Mouse (Mus musculus) common myeloid progenitor, adult 5-6 weeks (primary cell): Measurements from ENCODE around the gene Ermp1. TPM values are rescaled to one million over a fixed set of nuclear protein-coding genes. Genes with fewer than 3 reads are reported as not detected.

Source experiments
- ATAC-seq: replicated peaks from 2 replicates; pipeline ENCODE4 v1.8.0; 2016; ENCODE audit warnings: low read depth, mild to moderate bottlenecking, moderate TSS enrichment, inconsistent platforms; ENCODE audit not compliant: poor library complexity, severe bottlenecking
- total RNA-seq: library from RNA; stranded (forward); fragments of 200-1000, 187-1606 nt; gene quantifications from 2 replicates; pipeline ENCODE4 v1.2.3, GENCODE M21; 2017

Gene Ermp1
- 41.8 and 45.8 TPM in 2 replicates for total RNA-seq

DNA sequence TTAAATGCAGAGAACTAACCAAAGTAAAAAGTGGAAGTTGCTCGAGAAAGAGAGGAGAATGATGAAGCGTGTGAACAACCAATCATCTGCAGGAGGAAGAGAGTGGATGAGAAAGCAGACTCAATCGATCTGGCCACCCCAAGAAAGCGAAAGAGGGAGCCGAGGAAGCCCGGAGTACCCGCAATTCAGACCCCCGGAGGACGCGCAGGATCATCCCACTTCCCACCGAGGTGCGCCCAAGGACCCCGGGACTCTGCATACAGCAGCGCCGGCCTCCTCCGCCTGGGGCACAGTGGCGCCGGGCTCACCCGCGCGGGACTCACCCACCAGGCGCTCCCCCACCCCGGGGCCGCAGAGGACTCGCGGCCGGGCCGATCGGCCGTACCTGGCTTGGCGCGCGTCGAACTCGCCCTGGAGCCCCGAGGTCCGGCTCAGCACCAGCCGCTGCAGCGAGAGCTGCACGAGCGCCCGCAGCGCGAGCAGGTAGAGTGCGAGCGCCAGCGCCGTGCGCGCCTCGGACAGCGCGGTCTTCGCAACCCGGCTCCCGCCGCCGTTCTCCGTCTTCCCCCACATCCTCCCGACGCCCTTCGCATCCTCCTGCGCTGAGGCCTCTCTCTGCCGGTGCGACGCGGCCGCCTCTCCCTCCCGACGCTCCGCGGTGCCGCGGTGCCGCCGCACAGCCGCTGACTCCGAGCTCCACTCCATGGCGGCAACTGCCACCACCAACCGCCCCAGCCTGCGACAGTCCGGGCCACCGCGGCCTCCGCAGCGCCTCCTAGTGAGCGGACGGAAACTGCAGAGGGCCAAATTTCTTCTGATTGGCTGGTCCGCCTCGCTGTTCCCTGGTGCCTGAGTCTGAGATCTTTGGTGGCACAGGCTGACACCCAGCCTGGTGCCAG lies at the start of gene Ermp1:
Ermp1 (minus strand) TSS at position 765 of the 899 bp plus-strand sequence.
- peak; percentile 98 for ATAC-seq

DNA sequence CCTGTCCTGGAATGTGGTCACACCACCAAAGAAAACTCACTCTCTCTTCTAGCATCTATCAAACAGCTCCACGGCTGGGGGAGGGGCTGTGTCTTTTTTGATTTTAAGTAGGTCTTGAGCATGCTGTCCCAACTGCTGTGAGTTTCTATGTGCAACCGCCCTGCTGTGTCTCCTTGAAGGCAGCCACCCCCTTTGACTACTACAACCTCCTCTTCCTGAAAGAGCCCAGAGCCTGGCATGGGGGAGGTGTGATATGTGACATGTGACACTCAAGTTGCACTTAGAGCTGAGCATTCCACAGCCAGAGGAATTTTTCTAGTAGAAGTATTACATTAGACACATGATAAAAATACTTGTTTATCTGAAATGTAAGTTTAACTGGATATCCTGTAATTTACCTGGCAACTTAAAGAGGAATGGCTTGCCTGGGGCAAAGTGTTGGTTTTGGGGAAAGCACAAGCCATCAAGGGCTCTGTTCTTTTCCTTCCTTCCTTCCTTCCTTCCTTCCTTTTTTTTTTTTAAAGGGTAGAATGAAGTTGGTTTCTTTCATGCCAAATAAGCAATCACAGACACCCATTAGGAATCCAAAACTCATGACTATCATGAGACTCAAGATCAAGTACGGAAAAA lies 49.1 kb upstream of the Ermp1 start, which contains the start of gene Mlana:
Mlana (plus strand) TSS at position 580 of the 630 bp plus-strand sequence.
- no peak for ATAC-seq

DNA sequence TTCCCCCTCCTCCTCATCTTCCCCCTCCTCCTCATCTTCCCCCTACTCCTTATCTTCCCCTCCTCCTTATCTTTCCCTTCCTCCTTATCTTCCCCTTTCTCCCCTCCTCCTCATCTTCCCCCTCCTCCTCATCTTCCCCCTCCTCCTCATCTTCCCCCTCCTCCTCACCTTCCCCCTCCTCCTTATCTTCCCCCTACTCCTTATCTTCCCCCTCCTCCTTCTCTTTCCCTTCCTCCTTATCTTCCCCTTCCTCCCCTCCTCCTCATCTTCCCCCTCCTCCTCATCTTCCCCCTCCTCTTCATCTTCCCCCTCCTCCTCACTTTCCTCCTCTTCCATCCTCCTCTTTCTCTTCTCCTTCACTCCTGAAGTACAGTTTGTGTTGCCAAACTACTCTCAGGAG lies 48.6 kb upstream of the Ermp1 start:
- ATAC-seq = no peak

DNA sequence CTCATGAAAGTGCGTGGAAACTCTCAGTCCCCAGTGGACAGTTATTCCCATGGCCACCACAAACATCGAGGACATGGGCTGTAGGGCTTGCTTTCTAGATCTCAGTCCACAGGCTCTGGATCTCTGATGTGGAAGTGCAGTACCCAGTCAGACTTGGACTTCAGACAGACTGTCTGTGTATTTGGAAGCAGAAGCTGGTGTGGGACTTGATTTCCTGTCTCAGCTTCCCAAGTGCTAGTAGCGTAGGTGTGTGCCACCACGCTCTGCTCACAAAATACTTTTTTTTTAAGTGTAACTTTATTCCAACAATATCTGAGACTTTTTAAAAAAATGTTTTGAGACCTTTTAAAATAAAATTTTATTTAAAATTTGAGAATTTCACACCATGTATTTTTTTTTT lies 48.1 kb upstream of the Ermp1 start:
- ATAC-seq = no peak

DNA sequence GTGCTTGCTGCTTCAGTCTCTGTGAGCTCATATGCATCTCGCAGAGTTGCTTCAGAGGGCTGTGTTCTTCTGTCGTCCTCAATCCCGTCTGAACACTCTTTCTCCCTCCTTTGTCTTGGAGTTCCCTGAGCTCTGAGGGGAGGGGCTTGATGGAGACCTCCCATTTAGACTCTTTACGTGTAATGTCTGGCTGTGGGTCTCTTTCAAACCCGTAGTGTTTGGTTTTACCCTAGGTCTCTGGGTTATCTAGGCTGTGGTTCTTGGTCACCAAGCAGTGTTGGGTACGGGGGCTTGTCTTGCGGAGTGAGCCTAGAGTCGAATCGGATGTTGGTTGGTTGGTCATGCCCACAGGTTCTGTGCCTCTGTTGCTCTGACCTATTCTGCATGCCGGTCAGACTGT lies 46.9 kb upstream of the Ermp1 start:
- ATAC-seq = no peak

DNA sequence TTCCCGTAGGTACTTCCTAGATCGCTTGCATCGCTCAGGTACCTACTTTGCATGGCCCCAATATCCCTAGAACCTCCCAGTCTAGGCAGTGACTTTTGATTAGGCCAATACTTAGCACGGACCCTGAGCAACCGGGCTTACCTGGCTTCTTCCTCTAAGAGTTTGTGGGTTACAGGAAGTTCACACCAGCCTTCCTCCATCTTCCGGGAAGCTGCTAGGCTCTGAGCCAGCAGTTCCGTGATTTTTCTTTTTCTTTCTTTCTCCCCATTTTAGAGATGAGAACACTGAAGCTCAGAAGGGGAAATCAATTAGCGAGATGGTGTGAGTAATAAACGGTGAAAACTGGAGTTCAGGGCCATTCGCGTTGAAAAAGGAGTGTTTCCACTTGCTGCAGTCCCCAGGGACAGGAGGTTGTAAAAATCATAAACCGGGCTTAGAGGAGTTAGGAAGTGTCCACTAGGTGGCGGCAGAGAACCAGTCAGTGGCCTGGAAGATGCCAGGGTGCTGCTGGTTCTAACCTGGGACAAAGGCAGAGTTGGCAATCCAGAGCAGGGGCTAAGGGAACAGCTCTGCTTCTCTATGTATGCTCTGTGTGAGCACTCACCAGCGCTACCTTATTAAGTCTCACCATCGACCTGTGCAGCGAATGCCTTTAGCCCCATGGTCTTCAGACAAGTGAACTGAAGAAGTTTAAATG lies 35.8 kb upstream of the Ermp1 start:
- peak; percentile 79 for ATAC-seq

DNA sequence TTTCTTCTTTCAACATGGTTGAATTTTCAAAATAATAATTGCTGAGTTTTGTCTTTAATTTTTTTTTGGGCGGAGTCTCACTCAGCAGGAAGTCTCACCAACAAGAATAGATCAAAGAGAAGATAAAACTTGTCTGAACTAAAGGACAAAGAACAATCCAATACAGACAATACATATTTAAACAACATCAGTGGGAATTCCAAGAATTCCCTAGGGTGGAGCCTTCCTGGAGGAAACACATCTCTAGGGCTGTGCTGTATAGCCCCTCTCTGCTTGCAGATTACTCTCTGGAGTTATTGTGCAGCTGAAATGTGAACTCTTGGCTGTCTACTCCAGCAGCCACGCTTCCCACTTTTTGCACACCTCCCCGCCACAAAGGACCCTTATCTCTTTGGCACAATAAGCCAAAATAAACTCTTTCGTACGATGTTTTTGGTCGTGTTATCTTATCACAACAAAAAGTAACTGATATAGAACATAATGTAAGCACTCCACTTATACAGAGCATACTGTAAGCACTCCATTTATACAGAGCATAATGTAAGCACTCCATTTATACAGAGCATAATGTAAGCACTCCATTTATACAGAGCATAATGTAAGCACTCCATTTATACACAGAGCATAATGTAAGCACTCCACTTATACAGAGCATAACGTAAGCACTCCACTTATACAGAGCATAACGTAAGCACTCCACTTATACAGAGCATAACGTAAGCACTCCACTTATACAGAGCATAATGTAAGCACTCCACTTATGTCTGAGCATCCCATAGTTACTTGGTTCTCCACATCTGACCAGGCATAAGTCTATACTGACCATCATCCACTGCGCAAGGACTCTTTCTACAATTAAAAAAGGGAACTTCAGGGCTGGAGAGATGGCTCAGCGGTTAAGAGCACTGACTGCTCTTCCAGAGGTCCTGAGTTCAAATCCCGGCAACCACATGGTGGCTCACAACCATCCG lies 32.3 kb upstream of the Ermp1 start:
- ATAC-seq = no peak

DNA sequence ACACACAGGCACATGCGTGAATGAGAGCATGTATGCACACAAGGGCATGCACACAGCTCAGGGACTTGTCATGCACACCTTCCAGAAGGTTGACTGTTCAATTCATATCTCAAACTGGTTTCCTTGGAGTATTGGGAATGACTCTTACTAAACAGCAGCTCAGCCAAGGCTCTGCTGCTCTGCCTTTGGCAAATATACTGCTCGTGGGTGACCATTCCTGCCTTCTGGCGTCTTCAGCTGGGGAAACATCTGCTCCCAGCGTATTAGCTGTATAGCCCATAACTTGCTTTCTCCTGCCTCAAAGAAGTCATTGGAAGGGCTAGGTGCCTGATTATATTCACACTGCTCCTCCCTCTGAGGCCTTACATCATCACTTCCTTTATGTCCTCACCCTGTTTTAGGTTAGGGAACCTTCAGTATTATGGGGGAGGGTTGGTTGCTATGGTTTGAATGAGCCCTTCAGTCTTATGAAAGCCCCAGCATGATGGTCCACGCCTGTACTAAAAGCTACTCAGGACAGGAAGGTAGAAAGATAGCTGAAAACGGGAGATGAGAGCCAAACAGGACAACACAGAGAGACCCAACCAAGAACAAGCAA lies 30.1 kb upstream of the Ermp1 start:
- peak; percentile 29; the same call in 1 of the 2 replicates for ATAC-seq

DNA sequence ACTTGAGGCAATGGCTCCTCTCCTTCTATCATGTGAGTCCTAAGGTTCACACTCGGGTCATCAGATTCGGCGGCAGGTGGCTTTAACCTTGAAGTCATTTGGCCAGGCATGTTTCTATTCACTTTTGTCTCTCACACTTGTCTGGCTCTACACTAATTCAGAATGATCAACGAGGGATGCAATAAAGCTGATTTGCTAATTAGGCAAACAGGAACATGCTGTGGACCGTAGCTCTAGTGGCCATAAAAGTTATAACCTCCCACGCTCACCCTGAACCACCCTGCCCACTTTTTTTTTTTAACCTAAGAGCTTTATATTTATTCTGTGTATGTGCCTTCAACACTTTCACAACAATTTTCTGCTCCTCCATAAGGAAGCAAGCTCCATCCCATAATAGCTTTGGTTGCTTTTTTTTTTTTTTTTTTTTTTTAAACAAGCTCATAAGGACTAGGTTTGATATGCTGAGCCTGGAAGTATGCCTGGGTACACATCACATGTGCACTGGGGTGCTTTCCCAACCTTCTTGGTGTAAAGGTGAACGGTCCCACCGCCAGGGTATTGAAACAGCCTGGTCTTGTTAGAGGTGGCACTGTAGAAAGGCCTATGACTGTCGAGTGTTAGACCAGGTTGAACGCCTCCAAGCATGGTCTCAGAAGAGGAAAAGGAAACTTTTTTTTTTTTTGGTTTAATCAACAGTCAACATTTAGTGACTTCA lies 28.4 kb upstream of the Ermp1 start:
- ATAC-seq = no peak

DNA sequence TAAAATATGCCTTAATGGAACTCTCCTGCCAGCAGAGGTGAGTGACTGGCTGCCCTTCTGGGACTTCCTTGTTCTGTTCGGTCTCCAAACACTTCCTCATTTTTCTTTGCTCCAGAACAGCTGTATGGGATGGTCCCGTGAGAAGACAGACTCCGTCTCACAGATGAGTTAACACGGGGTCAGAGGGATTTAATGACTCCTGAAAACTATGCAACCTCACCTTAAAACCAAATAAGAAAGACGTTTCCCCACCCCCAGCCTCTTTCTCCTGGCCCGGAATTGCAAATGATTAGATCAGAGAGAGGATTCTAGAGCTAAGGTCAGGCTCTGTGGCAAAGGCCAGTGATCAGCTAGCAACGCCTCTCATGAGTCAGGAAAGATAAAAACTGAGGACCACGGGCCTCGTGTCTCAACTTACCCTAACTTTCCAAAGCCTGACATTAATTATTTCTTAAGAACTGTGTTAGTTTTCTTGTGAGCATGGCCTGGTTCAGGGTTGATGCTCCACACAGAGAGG lies 27.4 kb upstream of the Ermp1 start:
- peak; percentile 78 for ATAC-seq

DNA sequence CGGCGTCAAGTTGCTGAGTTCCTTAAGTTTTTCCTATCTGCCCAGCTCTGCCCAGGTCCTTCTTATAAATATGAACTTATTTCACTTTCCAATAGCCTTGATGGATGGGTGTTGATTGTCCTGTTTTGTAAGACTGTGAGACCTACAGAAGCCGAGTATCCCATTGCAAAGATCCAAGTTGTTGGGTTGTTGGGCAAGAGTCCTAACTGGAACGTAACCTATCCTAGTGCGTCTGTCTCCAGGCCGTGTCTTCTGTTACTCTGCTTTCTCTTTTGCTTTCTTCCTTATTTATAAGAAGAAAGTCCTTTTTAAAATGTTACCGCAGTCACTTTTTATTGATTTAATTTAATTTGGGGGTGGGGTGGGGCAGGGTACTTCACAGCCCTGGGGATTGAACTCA lies 26.7 kb upstream of the Ermp1 start:
- no peak for ATAC-seq

DNA sequence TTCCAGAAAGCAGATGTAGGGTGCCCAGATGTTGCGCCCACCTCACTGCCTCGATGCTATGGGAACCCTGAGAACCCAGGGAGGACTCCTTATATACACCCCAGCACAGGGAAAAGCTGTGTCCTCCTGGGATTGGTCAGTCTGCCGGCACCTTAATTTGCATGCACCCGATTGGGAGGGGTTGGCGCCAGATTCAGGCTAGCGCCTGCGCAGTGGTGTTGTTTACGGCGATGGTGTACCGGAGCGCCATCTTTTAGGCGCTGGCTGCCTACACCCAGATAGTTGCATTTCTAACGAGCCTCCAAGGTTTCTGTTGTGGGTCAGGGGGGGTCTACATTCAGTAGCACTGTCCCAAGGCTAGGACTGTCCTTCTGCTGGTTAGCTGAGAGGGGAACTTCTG lies 24.4 kb upstream of the Ermp1 start:
- ATAC-seq = no peak

DNA sequence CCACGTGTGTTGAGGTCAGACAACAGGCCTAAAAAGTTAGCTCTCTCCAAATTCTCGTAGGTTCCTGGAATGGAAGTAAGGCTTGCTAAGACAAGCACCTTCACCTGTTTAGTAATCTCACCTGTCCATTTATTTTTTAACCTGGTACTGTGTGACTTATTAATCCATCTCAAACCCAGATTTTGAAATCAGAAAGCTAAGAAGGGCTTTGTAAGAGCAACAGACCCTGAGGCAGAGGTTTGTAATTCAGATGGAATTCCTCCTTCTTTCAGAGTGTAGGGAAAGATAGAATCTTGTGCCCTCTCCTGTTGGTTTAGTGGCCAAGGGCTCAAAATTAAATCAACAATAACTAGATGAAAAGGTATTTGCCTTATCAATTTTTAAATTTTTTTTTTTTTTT lies 22.9 kb upstream of the Ermp1 start:
- no peak for ATAC-seq

DNA sequence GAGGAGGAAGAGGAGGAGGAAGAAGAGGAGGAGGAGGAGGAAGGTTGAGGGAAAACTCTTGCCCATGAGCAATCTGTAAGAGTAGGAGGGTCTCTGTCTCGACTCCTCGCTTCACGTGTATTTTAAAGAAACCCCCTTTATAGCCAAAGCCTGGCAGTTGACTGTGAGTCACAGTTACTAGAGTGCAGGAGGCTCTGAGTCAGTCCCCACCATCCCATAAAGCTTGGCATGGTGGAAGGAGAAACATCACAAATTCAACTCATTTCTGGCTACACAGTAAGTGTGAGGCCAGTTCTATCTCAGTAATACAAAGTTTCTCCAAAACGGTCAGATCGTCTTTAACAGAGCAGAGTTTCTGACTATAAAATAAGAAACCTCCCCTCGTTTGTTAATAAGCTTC lies 22.0 kb upstream of the Ermp1 start:
- no peak for ATAC-seq

DNA sequence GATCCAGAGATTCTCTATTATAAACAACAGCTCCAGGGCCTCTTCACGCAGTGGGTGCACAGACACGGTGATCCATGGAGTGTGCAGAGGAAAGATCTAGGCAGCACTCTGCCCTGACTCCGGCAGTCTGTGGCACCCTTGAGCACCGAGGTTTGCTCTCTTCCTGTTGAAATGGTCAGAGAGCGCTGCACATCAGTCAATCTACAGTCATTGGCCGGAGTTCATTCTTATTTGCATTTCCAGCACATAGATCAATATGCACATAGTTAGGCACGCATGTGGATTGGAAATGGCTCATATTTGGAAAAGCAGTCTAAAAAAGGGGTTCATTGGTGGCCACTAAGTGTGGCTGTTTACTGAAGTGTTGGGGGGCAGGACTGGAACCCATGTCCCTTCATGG lies 19.9 kb upstream of the Ermp1 start:
- ATAC-seq = no peak

DNA sequence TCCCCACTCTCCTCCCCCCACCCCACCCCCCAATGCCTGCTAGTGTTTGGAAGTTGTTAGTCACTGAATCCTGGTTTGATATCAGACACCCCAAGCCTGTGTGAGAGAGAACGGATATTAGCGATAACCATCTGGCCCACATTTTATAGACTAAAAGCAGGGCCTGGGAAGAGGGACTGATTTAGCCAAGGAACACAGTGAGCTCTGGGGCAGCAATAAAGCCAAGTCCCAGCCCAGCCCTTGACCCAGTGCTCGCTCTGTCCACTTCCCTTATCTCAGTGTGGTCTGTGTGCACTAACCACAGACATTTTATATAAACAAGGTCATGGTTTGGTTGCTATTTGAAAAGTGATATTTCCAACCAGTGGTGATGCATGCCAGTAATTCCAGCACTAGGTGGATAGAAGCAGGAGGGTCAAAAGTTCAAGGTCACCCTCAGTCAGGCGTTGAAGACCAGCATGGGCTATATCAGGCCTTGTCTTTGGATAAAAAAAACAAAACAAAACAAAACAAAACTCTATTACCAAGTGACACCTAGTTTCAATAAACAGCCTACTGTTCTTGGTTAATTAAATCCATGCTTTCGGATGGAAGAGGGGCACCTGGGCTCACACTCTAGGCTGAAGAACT lies 18.9 kb upstream of the Ermp1 start:
- 0 out of 2 replicates have a peak, but pooled peaks have one; percentile 25 for ATAC-seq

DNA sequence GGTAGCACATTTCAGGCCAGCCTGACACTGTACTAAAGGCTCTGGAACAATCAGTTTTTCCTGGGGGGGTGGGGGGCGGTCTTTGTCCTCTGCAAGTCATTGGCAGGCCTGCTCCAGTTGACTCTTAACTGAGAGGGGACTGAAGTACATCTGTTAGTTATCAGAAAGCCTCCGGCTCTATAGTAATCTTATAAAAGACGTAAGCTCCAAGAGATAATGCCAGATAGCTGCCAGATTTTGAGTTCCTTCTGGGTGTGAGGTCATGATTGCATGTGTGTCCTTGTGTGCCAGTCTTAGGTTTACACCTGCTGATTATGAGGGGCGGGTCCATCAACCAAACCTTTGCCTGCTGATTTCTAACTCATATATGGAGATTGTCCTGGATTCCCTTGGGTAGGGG lies 17.9 kb upstream of the Ermp1 start:
- no peak for ATAC-seq

DNA sequence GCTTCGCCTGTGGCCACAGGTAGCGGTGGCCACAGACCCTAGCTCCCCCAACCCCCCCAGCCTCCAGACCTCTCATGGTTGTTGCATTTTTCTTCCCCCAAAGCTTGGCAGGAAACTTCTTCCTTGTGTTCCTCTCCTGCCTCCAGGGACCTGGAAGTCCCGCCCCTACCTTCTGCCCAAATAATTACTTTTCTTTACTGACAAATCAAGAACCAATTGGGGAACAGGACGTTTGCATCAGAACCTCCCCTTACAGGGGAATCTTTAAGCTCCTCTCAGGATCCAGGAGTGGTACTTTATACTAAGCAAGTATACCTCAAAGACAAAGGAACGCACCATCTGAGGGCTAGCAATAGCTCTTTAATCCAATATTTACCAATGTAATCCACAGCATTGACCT lies 16.7 kb upstream of the Ermp1 start:
- no peak for ATAC-seq
